ENCODE assay signal across 7 mouse cellular contexts in the genomic region with DNA sequence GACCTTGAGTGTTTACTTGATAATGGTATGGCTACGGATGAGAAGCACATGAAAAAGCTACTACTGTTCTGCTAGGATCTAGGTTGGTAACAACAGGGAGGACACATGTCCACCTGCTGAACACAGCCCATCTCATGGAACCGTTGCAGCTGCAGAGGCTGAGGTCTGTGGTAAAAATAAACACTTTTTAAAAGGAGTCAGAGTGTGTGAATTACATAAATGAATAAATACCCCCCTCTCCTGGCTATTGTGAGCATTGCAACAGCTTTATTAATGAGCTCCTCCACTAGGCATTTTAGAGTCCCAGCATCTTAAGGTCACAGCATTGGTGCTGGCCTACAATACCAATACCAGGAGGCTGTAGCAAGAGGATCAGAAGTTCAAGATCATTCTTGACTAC. TPM values are rescaled to one million over a fixed set of nuclear protein-coding genes. Genes with fewer than 3 reads are reported as not detected.
DNase-seq lines count a peak whose midpoint lies in the region; ATAC-seq and TF ChIP-seq lines count a peak whose summit lies in the region.

No protein-coding gene starts in this region.

- no peak for TF ChIP-seq EP300 in ES-Bruce4 (IDR thresholded peaks at IDR 0.05; ENCODE audit: insufficient read depth, low read depth, low read length)

- peak; percentile 26 for TF ChIP-seq CTCF in ES-Bruce4 (IDR thresholded peaks at IDR 0.05; ENCODE audit: low read depth, low read length)

- 36% methylated on average over 2 of the region's 2 CpGs for WGBS in heart, embryonic 14.5 days
- 31% methylated on average over 2 of the region's 2 CpGs for WGBS in kidney, embryonic 15.5 days
- WGBS in liver, embryonic 15.5 days (ENCODE audit: insufficient replicate concordance): 19% methylated on average over 2 of the region's 2 CpGs

- DNase-seq in A20 (ENCODE audit: low read depth, low spot score): peak; percentile 84
- peak; percentile 3 to 73 for DNase-seq in cerebellum, postnatal 36 days

- TF ChIP-seq POLR2A in ES-Bruce4 (IDR thresholded peaks at IDR 0.05; ENCODE audit: insufficient read depth, low read length): no peak

- peak; percentile 43; the same call in 1 of the 2 replicates for ATAC-seq in heart, embryonic 14.5 days (ENCODE audit: insufficient number of reproducible peaks, insufficient read depth, low FRiP score, low read depth)
- ATAC-seq in kidney, embryonic 15.5 days (replicated peaks; ENCODE audit: low FRiP score): peak; percentile 60; the same call in 1 of the 2 replicates
- no peak for ATAC-seq in liver, embryonic 15.5 days (ENCODE audit: insufficient read depth)
- peak; percentile 94 for ATAC-seq in neutrophil, adult 5-6 weeks (ENCODE audit: extremely low read depth, insufficient number of reproducible peaks, low FRiP score, poor library complexity, severe bottlenecking)

- no peak overlapping the region for H3K4me3 ChIP-seq in ES-Bruce4 (ENCODE audit: low read depth, low read length)
- H3K4me3 ChIP-seq in heart, embryonic 14.5 days (ENCODE audit: control insufficient read depth in 1 of 2, insufficient read depth in 1 of 2, low read depth in 1 of 2, low read length in 2 of 2): no peak overlapping the region
- H3K4me3 ChIP-seq in kidney, embryonic 15.5 days (replicated peaks): no peak overlapping the region
- no peak overlapping the region for H3K4me3 ChIP-seq in liver, embryonic 15.5 days (replicated peaks)

- H3K27me3 ChIP-seq in ES-Bruce4 (ENCODE audit: control insufficient read depth, insufficient read depth, low read length, poor library complexity, severe bottlenecking): no peaks in the 10 kb centered on the region
- no peaks in the 10 kb centered on the region for H3K27me3 ChIP-seq in heart, embryonic 14.5 days (ENCODE audit: control insufficient read depth, insufficient read depth, low read length)
- no peaks in the 10 kb centered on the region for H3K27me3 ChIP-seq in kidney, embryonic 15.5 days
- no peaks in the 10 kb centered on the region for H3K27me3 ChIP-seq in liver, embryonic 15.5 days

- no peaks in the 10 kb centered on the region for H3K36me3 ChIP-seq in ES-Bruce4 (ENCODE audit: control insufficient read depth, insufficient read depth, low read length, poor library complexity, severe bottlenecking)
- H3K36me3 ChIP-seq in heart, embryonic 14.5 days (ENCODE audit: control insufficient read depth, insufficient read depth, low read length): no peaks in the 10 kb centered on the region
- H3K36me3 ChIP-seq in kidney, embryonic 15.5 days: no peaks in the 10 kb centered on the region
- H3K36me3 ChIP-seq in liver, embryonic 15.5 days (replicated peaks): no peaks in the 10 kb centered on the region

- H3K27ac ChIP-seq in ES-Bruce4 (ENCODE audit: insufficient read depth, low read length): no peak overlapping the region
- H3K27ac ChIP-seq in heart, embryonic 14.5 days (replicated peaks in 1 of 2; ENCODE audit: control insufficient read depth in 1 of 2, insufficient read depth in 1 of 2, low read depth in 2 of 2, low read length in 2 of 2): no peak overlapping the region
- no peak overlapping the region for H3K27ac ChIP-seq in kidney, embryonic 15.5 days
- H3K27ac ChIP-seq in liver, embryonic 15.5 days (replicated peaks): 0 out of 2 replicates have a peak overlapping the region, but pooled peaks have one; percentile 38

- no peaks in the 10 kb centered on the region for H3K4me1 ChIP-seq in ES-Bruce4 (ENCODE audit: control insufficient read depth, insufficient read depth, low read length)
- no peaks in the 10 kb centered on the region for H3K4me1 ChIP-seq in heart, embryonic 14.5 days (ENCODE audit: control insufficient read depth in 2 of 2, insufficient read depth in 2 of 2, low read length in 2 of 2)
- H3K4me1 ChIP-seq in kidney, embryonic 15.5 days: 0 out of 2 replicates have a peak, but pooled peaks cover 3% of the 10 kb centered on the region
- peaks cover 5% of the 10 kb centered on the region for H3K4me1 ChIP-seq in liver, embryonic 15.5 days (replicated peaks)

- H3K9me3 ChIP-seq in ES-Bruce4 (replicated peaks; ENCODE audit: control insufficient read depth, insufficient read depth, low read length, poor library complexity, severe bottlenecking): no peaks in the 10 kb centered on the region
- H3K9me3 ChIP-seq in heart, embryonic 14.5 days (ENCODE audit: control insufficient read depth, low read length): no peaks in the 10 kb centered on the region
- no peaks in the 10 kb centered on the region for H3K9me3 ChIP-seq in kidney, embryonic 15.5 days (replicated peaks)
- H3K9me3 ChIP-seq in liver, embryonic 15.5 days (replicated peaks): no peaks in the 10 kb centered on the region

- H3K4me2 ChIP-seq in heart, embryonic 14.5 days (ENCODE audit: low read length): no peak overlapping the region
- H3K4me2 ChIP-seq in kidney, embryonic 15.5 days: no peak overlapping the region
- no peak overlapping the region for H3K4me2 ChIP-seq in liver, embryonic 15.5 days

- H3K9ac ChIP-seq in ES-Bruce4 (ENCODE audit: low read depth, poor library complexity, severe bottlenecking): no peak overlapping the region
- no peak overlapping the region for H3K9ac ChIP-seq in heart, embryonic 14.5 days (ENCODE audit: low read length)
- no peak overlapping the region for H3K9ac ChIP-seq in kidney, embryonic 15.5 days
- no peak overlapping the region for H3K9ac ChIP-seq in liver, embryonic 15.5 days

RNA-seq across cellular contexts. Expression of a gene that starts 10.1 kb away (rescaled TPM):
- not detected in 2 replicates for polyA plus RNA-seq in ES-Bruce4 (2011; ENCODE audit: insufficient read depth, insufficient read length, low read depth, missing spikeins)
- polyA plus RNA-seq in heart, embryonic 14.5 days (2014; fragmentation: Nextera tagmentation; extraction: Ambion mirVana): not detected in 2 replicates
- polyA plus RNA-seq in kidney, embryonic 15.5 days (2015; fragmentation: Nextera tagmentation; extraction: Ambion mirVana): not detected in 2 replicates
- polyA plus RNA-seq in liver, embryonic 15.5 days (2015; fragmentation: Nextera tagmentation; extraction: Ambion mirVana): not detected in 2 replicates
- not detected in 2 replicates for total RNA-seq in neutrophil, adult 5-6 weeks (2017)

RNA-seq across cellular contexts. Expression of a gene that starts 18.4 kb away (rescaled TPM):
- 13.2 and 14.3 TPM in 2 replicates for polyA plus RNA-seq in ES-Bruce4 (2011; ENCODE audit: insufficient read depth, insufficient read length, low read depth, missing spikeins)
- polyA plus RNA-seq in heart, embryonic 14.5 days (2014; fragmentation: Nextera tagmentation; extraction: Ambion mirVana): 11.3 and 11.4 TPM in 2 replicates
- 9.1 and 9.6 TPM in 2 replicates for polyA plus RNA-seq in kidney, embryonic 15.5 days (2015; fragmentation: Nextera tagmentation; extraction: Ambion mirVana)
- polyA plus RNA-seq in liver, embryonic 15.5 days (2015; fragmentation: Nextera tagmentation; extraction: Ambion mirVana): 3.8 and 4.2 TPM in 2 replicates
- 44.6 and 56.2 TPM in 2 replicates for total RNA-seq in neutrophil, adult 5-6 weeks (2017)

RNA-seq across cellular contexts. Expression of a gene that starts 19.8 kb away (rescaled TPM):
- 24.5 and 25.8 TPM in 2 replicates for polyA plus RNA-seq in ES-Bruce4 (2011; ENCODE audit: insufficient read depth, insufficient read length, low read depth, missing spikeins)
- 12.8 and 15.5 TPM in 2 replicates for polyA plus RNA-seq in heart, embryonic 14.5 days (2014; fragmentation: Nextera tagmentation; extraction: Ambion mirVana)
- polyA plus RNA-seq in kidney, embryonic 15.5 days (2015; fragmentation: Nextera tagmentation; extraction: Ambion mirVana): 20.4 and 21.8 TPM in 2 replicates
- polyA plus RNA-seq in liver, embryonic 15.5 days (2015; fragmentation: Nextera tagmentation; extraction: Ambion mirVana): 11.4 and 12.3 TPM in 2 replicates
- 22.7 and 28.6 TPM in 2 replicates for total RNA-seq in neutrophil, adult 5-6 weeks (2017)
